Mouse (Mus musculus) kidney, adult 11 months (tissue): ENCODE results near the gene Atp6v1g2.

Experiments
- DNase-seq: peaks from one replicate; pipeline ENCODE4 v3.0.0; 2022

Gene Atp6v1g2

GRCm38 (mm10) chr17:35257378-35257777 lies 23.9 kb downstream of the Atp6v1g2 start:
- DNase-seq = peak; percentile 1

- peak; percentile 96 for DNase-seq
These were observed 24.5 kb downstream of the Atp6v1g2 start for GRCm38 (mm10) chr17:35257824-35258491.

- DNase-seq = peak; percentile 66
These were observed 25.3 kb downstream of the Atp6v1g2 start for GRCm38 (mm10) chr17:35258492-35259478.

- DNase-seq = no peak
These were observed 26.2 kb downstream of the Atp6v1g2 start for GRCm38 (mm10) chr17:35259621-35260020.

GRCm38 (mm10) chr17:35261651-35262050 lies 28.2 kb downstream of the Atp6v1g2 start:
- DNase-seq = no peak

GRCm38 (mm10) chr17:35262664-35263522 lies 29.4 kb downstream of the Atp6v1g2 start, which contains the start of gene H2-D1:
Gene H2-D1 (plus strand): TSS chr17:35262730.
- DNase-seq = peak; percentile 96

GRCm38 (mm10) chr17:35263523-35263883 lies 30.0 kb downstream of the Atp6v1g2 start:
- no peak for DNase-seq

- DNase-seq = no peak
These were observed 34.1 kb downstream of the Atp6v1g2 start for GRCm38 (mm10) chr17:35267399-35268086.

- no peak for DNase-seq
These were observed 36.3 kb downstream of the Atp6v1g2 start for GRCm38 (mm10) chr17:35269653-35270347.

GRCm38 (mm10) chr17:35272249-35272648 lies 38.8 kb downstream of the Atp6v1g2 start:
- no peak for DNase-seq

GRCm38 (mm10) chr17:35274770-35275169 lies 41.3 kb downstream of the Atp6v1g2 start:
- peak; percentile 78 for DNase-seq

GRCm38 (mm10) chr17:35276304-35276864 lies 42.9 kb downstream of the Atp6v1g2 start:
- no peak for DNase-seq

GRCm38 (mm10) chr17:35278049-35278448 lies 44.6 kb downstream of the Atp6v1g2 start:
- no peak for DNase-seq

GRCm38 (mm10) chr17:35278957-35279688 lies 45.7 kb downstream of the Atp6v1g2 start:
- DNase-seq = no peak

GRCm38 (mm10) chr17:35280276-35280675 lies 46.8 kb downstream of the Atp6v1g2 start:
- no peak for DNase-seq

GRCm38 (mm10) chr17:35285431-35285830 lies 52.0 kb downstream of the Atp6v1g2 start:
- no peak for DNase-seq
